ENCODE assay signal across 8 mouse cellular contexts in the genomic region with DNA sequence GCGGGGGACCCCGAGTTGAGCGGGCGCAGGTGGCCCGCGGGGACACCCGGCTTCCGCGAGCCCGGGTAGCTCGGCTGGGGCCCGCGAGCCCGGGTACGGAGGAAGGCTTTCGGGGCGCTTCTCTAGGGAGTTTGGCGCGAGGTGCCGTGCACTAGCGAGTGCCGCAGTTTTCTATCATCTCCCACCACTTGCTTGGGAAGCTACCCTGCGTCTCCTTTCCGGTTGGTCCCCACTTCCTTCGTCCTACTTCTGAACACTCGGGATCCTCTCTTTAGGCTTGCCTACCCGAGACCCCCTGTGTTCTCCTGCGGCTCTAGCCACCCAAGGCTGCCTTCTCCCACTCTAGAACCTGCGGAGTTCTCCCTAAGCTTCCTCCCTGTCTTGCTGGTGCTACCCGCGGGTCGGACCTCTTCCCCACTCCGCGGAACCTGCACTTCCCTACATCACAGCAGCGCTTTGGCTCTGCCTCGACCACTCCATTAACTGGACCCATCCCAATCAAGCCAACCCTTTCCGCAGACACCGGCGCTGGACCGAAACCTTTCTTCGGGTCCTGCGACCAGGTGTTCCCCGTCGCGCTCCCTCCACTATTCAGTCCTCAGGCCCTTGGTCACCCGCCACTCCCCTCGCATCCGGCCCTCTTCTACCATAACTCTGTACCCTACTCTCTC.
DNase-seq lines count a peak whose midpoint lies in the region; ATAC-seq and TF ChIP-seq lines count a peak whose summit lies in the region.

No protein-coding gene starts in this region.

- H3K27ac ChIP-seq in embryonic fibroblast, embryonic 13.5 days (ENCODE audit: insufficient read depth, low read length) = no peak overlapping the region
- H3K27ac ChIP-seq in hindbrain, embryonic 13.5 days = peak overlapping the region; percentile 89
- no peak overlapping the region; the same call in 1 of the 2 replicates for H3K27ac ChIP-seq in limb, embryonic 13.5 days

- TF ChIP-seq POLR2A in embryonic fibroblast, embryonic 13.5 days (IDR thresholded peaks at IDR 0.05; ENCODE audit: low read depth, low read length) = no peak

- peak; percentile 31 for ATAC-seq in hindbrain, embryonic 13.5 days (ENCODE audit: low FRiP score)
- peak; percentile 25; the same call in 1 of the 2 replicates for ATAC-seq in limb, embryonic 13.5 days (ENCODE audit: low FRiP score, low read depth)
- ATAC-seq in megakaryocyte-erythroid progenitor cell, adult 5-6 weeks (replicated peaks; ENCODE audit: low FRiP score, low TSS enrichment, poor library complexity, severe bottlenecking) = no peak

- no peaks in the 10 kb centered on the region for H3K9me3 ChIP-seq in hindbrain, embryonic 13.5 days
- H3K9me3 ChIP-seq in limb, embryonic 13.5 days = no peaks in the 10 kb centered on the region

- peak overlapping the region; percentile 87 for H3K9ac ChIP-seq in hindbrain, embryonic 13.5 days
- H3K9ac ChIP-seq in limb, embryonic 13.5 days = peak overlapping the region; percentile 73

- peak overlapping the region; percentile 43 for H3K4me3 ChIP-seq in embryonic fibroblast, embryonic 13.5 days (ENCODE audit: insufficient read depth, low read length)
- H3K4me3 ChIP-seq in hindbrain, embryonic 13.5 days = peak overlapping the region; percentile 73
- H3K4me3 ChIP-seq in limb, embryonic 13.5 days = peak overlapping the region; percentile 71

- no peak for TF ChIP-seq CTCF in embryonic fibroblast, embryonic 13.5 days (IDR thresholded peaks at IDR 0.05; ENCODE audit: borderline replicate concordance, insufficient read depth, low read length)

- peak overlapping the region; percentile 92 for H3K4me2 ChIP-seq in hindbrain, embryonic 13.5 days
- H3K4me2 ChIP-seq in limb, embryonic 13.5 days (replicated peaks) = peak overlapping the region; percentile 94

- H3K36me3 ChIP-seq in hindbrain, embryonic 13.5 days = no peaks in the 10 kb centered on the region
- no peaks in the 10 kb centered on the region for H3K36me3 ChIP-seq in limb, embryonic 13.5 days

- WGBS in hindbrain, embryonic 13.5 days = 3% methylated on average over 48 of the region's 48 CpGs
- under 1% methylated on average over 48 of the region's 48 CpGs for WGBS in limb, embryonic 13.5 days

- peaks cover 17% of the 10 kb centered on the region for H3K27me3 ChIP-seq in hindbrain, embryonic 13.5 days
- H3K27me3 ChIP-seq in limb, embryonic 13.5 days = peaks cover 62% of the 10 kb centered on the region

- peak; percentile 4 for DNase-seq in gastrocnemius, postnatal 10 days
- DNase-seq in gastrocnemius, adult 18-20 months (ENCODE audit: low spot score) = no peak
- DNase-seq in brain, adult 2 months (ENCODE audit: low read depth, low spot score) = peak; percentile 54
- DNase-seq in ovary, postnatal 14 days (ENCODE audit: low spot score) = peak; percentile 14

- no peaks in the 10 kb centered on the region for H3K4me1 ChIP-seq in embryonic fibroblast, embryonic 13.5 days (ENCODE audit: control insufficient read depth, insufficient read depth, low read length)
- peaks cover 39% of the 10 kb centered on the region for H3K4me1 ChIP-seq in hindbrain, embryonic 13.5 days (replicated peaks)
- peaks cover 28% of the 10 kb centered on the region for H3K4me1 ChIP-seq in limb, embryonic 13.5 days
